Mouse (Mus musculus) midbrain, embryonic 16.5 days (tissue): ENCODE data around the gene Ccnd2. TPM values are rescaled to one million over a fixed set of nuclear protein-coding genes. Genes with fewer than 3 reads are reported as not detected.
A peak's percentile ranks its signal among the peaks of the same experiment; 100 is the strongest.

Experiments
- ATAC-seq: fragments of 200-750 bp; cut with Nextera tagmentation; 2 replicates; pipeline ENCODE4 v1.8.0; 2017; ENCODE audit warnings: moderate TSS enrichment
- H3K27ac ChIP-seq: fragments of 300-500 bp; sonication (generic); 2 replicates; pipeline ENCODE4 v1.5.1; 2014; ENCODE audit warnings: mild to moderate bottlenecking, low read length, mixed read lengths
- H3K27me3 ChIP-seq: fragments of 300-500 bp; sonication (generic); 2 replicates; pipeline ENCODE4 v1.6.1; 2014; ENCODE audit warnings: low read depth, low read length, mixed read lengths; ENCODE audit not compliant: control insufficient read depth, insufficient read depth
- H3K36me3 ChIP-seq: fragments of 300-500 bp; sonication (generic); 2 replicates; pipeline ENCODE4 v1.6.1; 2014; ENCODE audit warnings: mild to moderate bottlenecking, low read length, moderate library complexity, mixed read lengths; ENCODE audit not compliant: control insufficient read depth, insufficient read depth
- H3K4me1 ChIP-seq: fragments of 300-500 bp; sonication (generic); 2 replicates; pipeline ENCODE4 v1.6.1; 2014; ENCODE audit warnings: mild to moderate bottlenecking, low read length, mixed read lengths; ENCODE audit not compliant: control insufficient read depth, insufficient read depth
- H3K4me2 ChIP-seq: fragments of 300-500 bp; sonication (generic); 2 replicates; pipeline ENCODE4 v1.6.1; 2014; ENCODE audit warnings: mild to moderate bottlenecking, low read length, mixed read lengths
- H3K4me3 ChIP-seq: fragments of 300-500 bp; sonication (generic); 2 replicates; pipeline ENCODE4 v1.5.1; 2014; ENCODE audit warnings: low read depth, mild to moderate bottlenecking, low read length, moderate library complexity, mixed read lengths
- H3K9ac ChIP-seq: fragments of 300-500 bp; sonication (generic); 2 replicates; pipeline ENCODE4 v1.6.1; 2014; ENCODE audit warnings: low read depth, low read length, mixed read lengths
- H3K9me3 ChIP-seq: fragments of 300-500 bp; sonication (generic); replicated peaks from 2 replicates; pipeline ENCODE4 v1.6.1; 2014; ENCODE audit warnings: mild to moderate bottlenecking, low read length, mixed read lengths; ENCODE audit not compliant: control insufficient read depth, poor library complexity, severe bottlenecking
- WGBS: fragments of 180-500 bp; shearing (Covaris S2); extraction: QIAGEN DNeasy Blood & Tissue Kit; methylation state at CpG from one replicate; pipeline ENCODE4 v1.1.7; 2014; 5-methylcytosine and 5-hydroxymethylcytosine counted together
- polyA plus RNA-seq: library from polyadenylated mRNA; unstranded; fragments of >200 nt; fragmentation: Nextera tagmentation; extraction: Ambion mirVana; gene quantifications from 2 replicates; pipeline ENCODE4 v1.2.1, GENCODE M21; 2015

Gene Ccnd2
- polyA plus RNA-seq, result 245 and 326 TPM in 2 replicates

DNA sequence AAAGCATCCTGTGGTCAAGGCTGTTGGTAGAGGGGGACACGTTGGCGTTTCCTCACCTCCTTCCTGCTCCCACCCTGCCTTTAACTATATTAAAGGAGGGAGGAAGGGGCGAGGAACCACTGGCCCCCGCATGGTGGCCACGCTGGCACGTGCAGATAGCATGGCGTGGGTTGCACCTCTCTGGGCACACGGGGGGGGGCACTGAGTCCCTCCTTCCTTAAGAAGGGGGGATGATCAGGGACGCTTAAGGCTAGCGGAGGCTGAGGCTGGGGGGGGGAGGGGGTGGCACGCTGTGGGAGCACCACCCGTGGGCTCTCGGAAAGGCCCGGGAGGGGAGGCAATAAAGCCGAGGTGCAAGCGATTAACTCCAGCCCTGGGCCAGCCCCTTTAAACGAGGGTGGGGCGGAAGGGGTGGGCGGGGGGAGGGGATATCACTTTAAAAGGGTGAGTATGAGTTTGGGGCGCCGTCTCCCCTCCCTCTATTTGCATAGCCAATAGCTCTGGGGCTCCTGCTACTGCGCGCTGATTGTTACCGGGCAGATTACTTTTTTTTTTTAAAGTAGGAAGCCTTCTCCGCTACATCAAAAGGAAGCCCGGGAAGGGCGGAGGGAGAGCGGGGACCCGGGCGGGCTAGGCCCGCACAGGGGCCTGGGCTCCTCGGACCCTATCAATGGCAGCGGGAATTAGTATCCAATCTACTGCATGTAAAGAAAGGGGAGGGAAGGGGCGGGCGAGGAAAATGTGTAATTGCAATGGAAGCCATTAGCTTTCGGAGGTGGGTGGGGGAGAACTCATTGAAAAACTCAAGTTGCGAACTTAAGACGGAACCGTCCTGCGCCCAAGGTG, at the start of gene Ccnd2:
TSS of gene Ccnd2 (minus strand) at position 88 of the 846 bp plus-strand sequence.
- no peaks in the 10 kb centered on the region for H3K36me3 ChIP-seq
- under 1% methylated on average over 40 of the region's 40 CpGs for WGBS
- H3K4me2 ChIP-seq, result peak within 1 kb of the TSS; percentile 72
- peak within 1 kb of the TSS; percentile 44 for H3K27ac ChIP-seq
- peak within 1 kb of the TSS; percentile 59 for H3K9ac ChIP-seq
- H3K4me1 ChIP-seq, result peaks cover 62% of the 10 kb centered on the region
- H3K27me3 ChIP-seq, result peaks cover 28% of the 10 kb centered on the region
- H3K4me3 ChIP-seq, result peak within 1 kb of the TSS; percentile 46
- no peaks in the 10 kb centered on the region for H3K9me3 ChIP-seq
- peak; percentile 46 for ATAC-seq

DNA sequence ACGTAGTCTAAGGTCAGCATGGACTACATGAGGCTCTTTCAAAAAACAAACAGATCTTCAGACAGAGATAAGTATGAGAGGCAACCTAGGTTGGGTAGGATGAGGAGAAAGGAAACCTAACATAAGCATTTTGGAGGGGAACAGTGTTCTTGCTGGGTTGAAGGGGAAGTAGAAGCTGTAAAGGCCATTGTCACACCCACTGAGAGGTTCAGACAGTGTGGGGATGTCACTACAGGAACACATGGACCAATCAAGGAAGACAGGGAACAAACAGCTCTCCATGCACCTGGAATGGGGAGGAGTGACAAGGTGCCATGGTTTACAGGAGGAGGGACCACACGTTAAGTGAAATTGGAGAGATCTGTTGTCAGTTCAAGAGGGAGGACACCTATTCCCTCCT, 45.0 kb upstream of the Ccnd2 start:
- H3K9ac ChIP-seq, result no peak overlapping the region
- no peaks in the 10 kb centered on the region for H3K36me3 ChIP-seq
- no peak overlapping the region for H3K27ac ChIP-seq
- no peak for ATAC-seq
- H3K9me3 ChIP-seq, result no peaks in the 10 kb centered on the region
- WGBS, result 93% methylated on average over 2 of the region's 2 CpGs
- H3K4me1 ChIP-seq, result no peaks in the 10 kb centered on the region
- H3K27me3 ChIP-seq, result no peaks in the 10 kb centered on the region
- H3K4me2 ChIP-seq, result no peak overlapping the region
- no peak overlapping the region for H3K4me3 ChIP-seq

DNA sequence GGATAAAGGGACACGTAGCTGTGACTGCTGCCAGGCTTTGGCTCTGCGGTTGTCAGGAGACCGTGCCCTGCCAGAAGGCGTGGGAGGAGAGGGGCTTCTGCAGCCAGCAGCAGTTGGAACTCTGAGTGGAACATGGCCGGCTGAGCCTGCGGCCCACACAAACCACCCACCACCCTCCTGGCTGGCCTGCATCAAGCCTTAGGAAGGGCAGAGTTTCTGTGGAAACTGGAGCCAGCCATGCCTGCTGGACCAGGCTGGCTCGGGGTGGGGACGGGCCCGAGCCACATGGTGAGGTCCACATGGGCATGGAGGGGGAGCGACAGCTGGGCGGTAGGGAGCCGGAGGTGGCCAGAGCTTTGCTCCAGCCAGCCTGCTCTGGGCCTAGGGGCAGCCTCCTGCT, 29.3 kb upstream of the Ccnd2 start:
- H3K27ac ChIP-seq, result no peak overlapping the region
- H3K27me3 ChIP-seq, result no peaks in the 10 kb centered on the region
- WGBS, result 81% methylated on average over 12 of the region's 12 CpGs
- no peak overlapping the region for H3K4me2 ChIP-seq
- no peaks in the 10 kb centered on the region for H3K36me3 ChIP-seq
- H3K4me1 ChIP-seq, result 0 out of 2 replicates have a peak, but pooled peaks cover 4% of the 10 kb centered on the region
- no peak overlapping the region for H3K4me3 ChIP-seq
- H3K9me3 ChIP-seq, result no peaks in the 10 kb centered on the region
- peak; percentile 44; the same call in 1 of the 2 replicates for ATAC-seq
- no peak overlapping the region for H3K9ac ChIP-seq

DNA sequence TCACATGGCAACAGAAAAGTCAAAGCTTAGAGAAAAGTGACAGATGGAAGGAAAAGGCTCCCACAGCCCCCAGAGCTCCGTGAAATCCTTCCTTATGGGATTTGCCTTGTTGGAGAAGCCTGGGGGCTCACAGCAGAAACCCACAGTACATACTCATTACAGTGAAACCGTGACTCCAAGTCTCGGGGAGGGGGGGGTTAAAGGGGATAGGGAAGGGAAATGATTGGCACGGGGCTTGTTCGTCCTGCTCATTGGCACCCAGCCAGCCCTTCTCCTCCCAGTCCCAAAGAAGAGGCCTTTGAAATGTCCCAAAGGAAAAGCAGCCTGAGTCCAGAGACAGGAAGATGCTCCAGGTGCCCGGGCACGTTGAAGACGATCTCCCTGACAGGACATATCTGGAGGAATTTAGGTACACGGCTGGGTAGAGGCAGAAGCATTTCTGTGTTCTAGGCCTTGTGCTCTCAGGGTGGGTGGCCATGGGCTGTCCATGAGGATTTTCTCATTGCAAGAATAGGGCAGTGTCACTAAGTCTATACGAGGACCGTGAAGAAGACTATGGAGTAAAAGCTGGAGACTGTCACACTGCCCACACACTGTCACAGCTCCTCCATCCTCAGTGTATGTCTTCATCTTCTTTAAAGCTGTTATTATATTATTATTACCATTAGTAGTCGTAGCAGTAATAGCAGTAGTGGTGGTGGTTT, 27.2 kb upstream of the Ccnd2 start:
- Histone ChIP-seq H3K27me3 (no peaks in the 10 kb centered on the region), H3K4me3 (no peak overlapping the region), H3K4me2 (no peak overlapping the region), H3K4me1 (0 out of 2 replicates have a peak, but pooled peaks cover 4% of the 10 kb centered on the region), H3K27ac (no peak overlapping the region), H3K36me3 (no peaks in the 10 kb centered on the region), H3K9ac (no peak overlapping the region), H3K9me3 (no peaks in the 10 kb centered on the region)
- 31% methylated on average over 12 of the region's 12 CpGs for WGBS
- peak; percentile 72 for ATAC-seq

DNA sequence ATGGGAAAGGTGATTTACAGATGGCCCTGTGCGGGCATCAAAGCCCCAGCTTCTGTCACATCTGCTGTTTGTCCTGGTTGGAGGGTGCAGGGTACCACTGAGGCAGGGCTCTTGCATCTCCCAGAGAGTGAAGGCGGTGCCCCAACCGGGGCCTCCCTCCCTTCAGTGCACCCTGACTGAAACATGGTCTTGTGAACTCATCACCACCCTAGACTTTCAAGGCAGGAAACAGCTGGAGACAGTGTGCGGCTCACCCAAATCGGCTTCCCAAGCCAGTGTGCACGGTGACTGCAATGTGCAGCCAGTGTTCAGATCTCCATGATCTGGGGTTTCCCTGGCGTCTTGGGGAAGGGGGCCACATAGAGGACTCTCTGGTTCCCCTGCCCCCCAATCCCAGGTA, 26.0 kb upstream of the Ccnd2 start:
- Histone ChIP-seq H3K4me3 (no peak overlapping the region), H3K36me3 (no peaks in the 10 kb centered on the region), H3K4me1 (0 out of 2 replicates have a peak, but pooled peaks cover 4% of the 10 kb centered on the region), H3K27ac (no peak overlapping the region), H3K4me2 (no peak overlapping the region), H3K9me3 (no peaks in the 10 kb centered on the region), H3K9ac (no peak overlapping the region), H3K27me3 (no peaks in the 10 kb centered on the region)
- WGBS, result 87% methylated on average over 7 of the region's 7 CpGs
- no peak for ATAC-seq

DNA sequence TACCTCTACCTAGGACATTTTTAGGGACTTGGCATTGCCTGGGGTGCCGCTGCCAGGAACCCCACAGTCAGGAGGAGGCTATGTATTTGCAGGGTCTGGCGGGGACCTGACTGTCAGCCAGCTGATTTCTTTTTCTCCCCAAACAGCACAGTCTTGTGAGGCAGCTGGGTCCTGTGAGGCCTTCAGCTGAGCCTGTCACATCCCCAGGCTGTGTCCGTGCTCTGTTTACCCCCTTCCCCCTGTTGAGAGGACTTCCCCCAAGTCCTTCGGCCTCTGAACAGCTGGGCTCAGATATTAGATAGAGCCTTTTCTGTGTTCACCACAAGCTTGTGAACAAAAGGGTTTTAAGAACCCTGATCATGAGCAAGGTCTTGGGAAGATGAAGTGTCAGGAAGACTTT, 25.4 kb upstream of the Ccnd2 start:
- Histone ChIP-seq H3K9me3 (no peaks in the 10 kb centered on the region), H3K4me2 (no peak overlapping the region), H3K4me3 (no peak overlapping the region), H3K9ac (no peak overlapping the region), H3K4me1 (0 out of 2 replicates have a peak, but pooled peaks cover 4% of the 10 kb centered on the region), H3K36me3 (no peaks in the 10 kb centered on the region), H3K27me3 (no peaks in the 10 kb centered on the region), H3K27ac (no peak overlapping the region)
- 32% methylated on average over 4 of the region's 4 CpGs for WGBS
- ATAC-seq, result no peak

DNA sequence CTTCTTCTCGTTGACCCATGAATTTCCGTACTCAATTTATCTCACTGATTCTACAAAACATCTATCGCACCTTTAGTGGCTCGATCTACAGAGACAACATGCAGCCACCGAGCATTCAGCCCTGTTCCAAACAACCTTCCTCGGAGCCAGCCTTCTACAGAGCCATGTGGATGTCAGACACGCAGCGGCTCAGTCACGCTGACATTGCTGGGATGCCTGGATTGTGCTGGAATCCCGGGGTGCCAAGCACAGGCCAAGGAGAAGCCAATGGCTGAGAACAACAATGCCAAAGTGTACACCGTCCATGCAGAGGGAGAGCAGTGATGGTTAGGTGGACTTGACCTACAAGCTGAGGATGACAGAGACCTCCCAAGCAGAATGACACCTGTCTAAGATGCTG, 20.5 kb upstream of the Ccnd2 start:
- H3K4me1 ChIP-seq, result 0 out of 2 replicates have a peak, but pooled peaks cover 3% of the 10 kb centered on the region
- H3K36me3 ChIP-seq, result no peaks in the 10 kb centered on the region
- no peak overlapping the region for H3K27ac ChIP-seq
- no peak overlapping the region for H3K4me3 ChIP-seq
- H3K9ac ChIP-seq, result no peak overlapping the region
- no peak for ATAC-seq
- 86% methylated on average over 11 of the region's 11 CpGs for WGBS
- H3K27me3 ChIP-seq, result no peaks in the 10 kb centered on the region
- no peaks in the 10 kb centered on the region for H3K9me3 ChIP-seq
- no peak overlapping the region for H3K4me2 ChIP-seq

DNA sequence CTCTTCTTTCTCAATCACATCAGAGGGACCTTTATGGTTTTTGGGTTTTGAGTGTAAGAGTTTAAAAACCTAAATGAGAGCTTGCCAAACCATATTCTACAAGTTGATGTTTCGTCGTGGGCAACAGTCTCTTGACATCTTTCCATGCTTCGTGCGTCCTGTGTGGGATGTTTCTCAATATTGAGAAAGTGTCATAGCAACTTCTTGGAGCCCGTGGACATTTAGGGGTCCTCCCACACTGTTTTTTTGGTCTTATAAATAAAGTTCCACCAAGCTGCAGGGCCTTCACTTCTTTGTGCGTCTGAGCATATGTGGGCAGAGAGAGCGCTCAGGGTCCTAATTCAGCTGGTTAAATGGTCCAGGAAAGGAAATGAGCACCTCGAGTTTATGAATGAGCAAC, 18.7 kb upstream of the Ccnd2 start:
- no peak for ATAC-seq
- H3K9ac ChIP-seq, result no peak overlapping the region
- WGBS, result 96% methylated on average over 8 of the region's 8 CpGs

DNA sequence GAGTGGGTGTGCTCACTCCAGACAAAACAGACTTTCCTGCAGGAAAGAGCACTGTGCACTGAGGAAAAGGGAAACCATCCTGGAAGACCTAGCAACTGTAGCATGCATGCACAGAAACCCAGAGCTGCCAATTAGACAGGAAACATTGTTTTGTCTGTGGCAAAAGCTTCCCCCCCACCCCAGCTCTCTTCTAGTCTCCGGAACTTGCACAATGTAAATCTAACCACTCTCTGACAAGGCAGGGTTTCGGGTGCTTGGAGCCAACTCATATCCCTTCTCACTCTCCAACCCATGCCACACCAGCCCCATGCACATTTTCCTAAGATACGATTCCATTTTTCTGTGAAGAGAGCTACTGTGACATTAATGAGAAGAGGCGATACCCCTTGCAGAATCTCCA, 13.7 kb upstream of the Ccnd2 start:
- Histone ChIP-seq H3K4me2 (no peak overlapping the region), H3K4me1 (no peaks in the 10 kb centered on the region), H3K4me3 (no peak overlapping the region), H3K27ac (no peak overlapping the region), H3K27me3 (no peaks in the 10 kb centered on the region), H3K36me3 (no peaks in the 10 kb centered on the region), H3K9ac (no peak overlapping the region), H3K9me3 (no peaks in the 10 kb centered on the region)
- 80% methylated on average over 4 of the region's 4 CpGs for WGBS
- no peak for ATAC-seq

More for the DNA sequence above, 18.7 kb upstream of the Ccnd2 start:
- Histone ChIP-seq H3K27me3 (no peaks in the 10 kb centered on the region), H3K27ac (no peak overlapping the region), H3K36me3 (no peaks in the 10 kb centered on the region), H3K4me3 (no peak overlapping the region), H3K4me1 (no peaks in the 10 kb centered on the region), H3K4me2 (no peak overlapping the region), H3K9me3 (no peaks in the 10 kb centered on the region)
